Mouse (Mus musculus): ENCODE data around the gene Slc2a6. TPM values are rescaled to one million over a fixed set of nuclear protein-coding genes. Genes with fewer than 3 reads are reported as not detected.

Slc2a6 gene
- polyA plus RNA-seq, 1 experiment from 2014 or later: not detected

- ATAC-seq (ENCODE audit: extremely low read depth, insufficient number of reproducible peaks, low FRiP score, low TSS enrichment): no peak
- Histone ChIP-seq H3K9me3 (no peaks in the 10 kb centered on the region), H3K27ac (replicated peaks) (no peak overlapping the region), H3K4me3 (no peak overlapping the region), H3K27me3 (replicated peaks) (no peaks in the 10 kb centered on the region; the same call in 1 of the 2 replicates), H3K4me2 (no peak overlapping the region), H3K36me3 (no peaks in the 10 kb centered on the region), H3K4me1 (peaks cover 37% of the 10 kb centered on the region), H3K9ac (0 out of 2 replicates have a peak overlapping the region, but pooled peaks have one; percentile 33)
- 50% methylated on average over 12 of the region's 12 CpGs for WGBS
Observed at GRCm38 (mm10) chr2:27058751-27059150, 31.0 kb upstream of the Slc2a6 start.

DNA sequence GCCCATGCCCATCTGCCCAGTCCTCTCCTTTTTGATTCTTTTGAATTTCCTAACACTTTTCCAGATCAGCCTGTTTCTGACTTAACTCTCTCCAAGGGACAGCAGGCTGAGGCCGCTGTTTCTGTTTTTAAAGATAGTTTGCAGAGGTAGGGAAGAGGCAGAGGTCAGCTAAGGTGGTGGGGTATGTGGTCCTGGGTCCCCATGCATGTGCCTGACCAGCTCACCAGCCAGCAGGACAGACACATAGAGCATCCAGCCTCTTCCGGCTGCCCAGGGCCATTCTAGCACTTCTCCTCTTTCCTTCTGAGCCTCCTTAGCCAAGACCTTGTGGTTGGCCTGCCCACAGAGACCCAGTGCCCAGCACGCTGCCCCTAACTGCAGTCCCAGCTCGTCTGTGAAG lies 30.5 kb upstream of the Slc2a6 start:
- Histone ChIP-seq H3K9me3 (no peaks in the 10 kb centered on the region), H3K9ac (0 out of 2 replicates have a peak overlapping the region, but pooled peaks have one; percentile 33), H3K36me3 (no peaks in the 10 kb centered on the region), H3K27me3 (replicated peaks) (no peaks in the 10 kb centered on the region; the same call in 1 of the 2 replicates), H3K4me3 (no peak overlapping the region), H3K4me1 (peaks cover 37% of the 10 kb centered on the region), H3K27ac (replicated peaks) (no peak overlapping the region), H3K4me2 (no peak overlapping the region)
- no peak for ATAC-seq (ENCODE audit: extremely low read depth, insufficient number of reproducible peaks, low FRiP score, low TSS enrichment)
- 57% methylated on average over 4 of the region's 4 CpGs for WGBS

GRCm38 (mm10) chr2:27049408-27049807 lies 21.6 kb upstream of the Slc2a6 start:
- Histone ChIP-seq H3K27me3 (replicated peaks) (0 out of 2 replicates have a peak, but pooled peaks cover 6% of the 10 kb centered on the region), H3K4me1 (no peaks in the 10 kb centered on the region), H3K9ac (no peak overlapping the region), H3K27ac (replicated peaks) (no peak overlapping the region), H3K4me2 (no peak overlapping the region), H3K4me3 (no peak overlapping the region), H3K36me3 (no peaks in the 10 kb centered on the region), H3K9me3 (no peaks in the 10 kb centered on the region)
- 65% methylated on average over 6 of the region's 6 CpGs for WGBS
- ATAC-seq (ENCODE audit: extremely low read depth, insufficient number of reproducible peaks, low FRiP score, low TSS enrichment): no peak

DNA sequence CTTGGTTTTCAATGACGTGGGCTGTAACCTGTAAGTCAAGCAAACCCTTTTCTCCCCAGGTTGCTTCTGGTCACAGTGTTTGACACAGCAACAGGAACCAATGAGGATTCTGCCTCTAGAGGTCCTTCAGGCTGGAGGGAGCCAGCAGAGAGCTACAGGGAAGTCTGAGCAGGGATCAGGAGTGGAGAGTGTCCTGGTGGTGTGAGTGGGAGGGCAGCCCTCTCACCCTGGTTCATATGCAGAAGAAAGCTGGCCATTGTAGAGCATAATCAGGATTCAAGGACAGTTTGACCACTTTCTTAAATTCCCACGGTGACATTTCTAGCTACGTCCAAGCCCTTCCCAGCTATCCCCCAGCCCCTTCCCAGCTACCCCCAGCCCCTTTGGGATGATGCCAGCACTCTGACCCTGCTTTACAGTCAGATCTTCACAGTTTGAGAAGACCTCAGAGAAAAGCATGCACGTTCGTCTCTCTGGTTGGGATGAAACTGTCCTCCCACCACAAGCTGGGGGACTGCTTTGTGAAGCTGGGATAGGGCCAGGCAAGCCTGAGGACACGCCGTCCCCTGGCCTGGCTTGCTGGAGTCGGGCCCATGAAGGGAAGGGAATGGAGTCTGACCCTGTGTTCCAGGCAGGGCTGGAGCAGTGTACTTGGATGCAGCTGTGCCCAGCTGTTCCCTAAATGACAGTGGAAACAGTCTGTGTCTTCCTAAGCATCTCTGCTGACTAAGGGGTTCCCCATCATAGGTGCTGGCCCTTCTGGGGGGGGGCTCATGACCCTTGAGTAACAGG lies 18.4 kb upstream of the Slc2a6 start:
- H3K27me3 ChIP-seq (replicated peaks): peaks cover 18% of the 10 kb centered on the region
- WGBS: 63% methylated on average over 8 of the region's 8 CpGs
- no peak overlapping the region for H3K4me2 ChIP-seq
- H3K4me1 ChIP-seq: peaks cover 9% of the 10 kb centered on the region; the same call in 1 of the 2 replicates
- no peak for ATAC-seq (ENCODE audit: extremely low read depth, insufficient number of reproducible peaks, low FRiP score, low TSS enrichment)
- H3K4me3 ChIP-seq: no peak overlapping the region
- no peak overlapping the region for H3K27ac ChIP-seq (replicated peaks)
- no peak overlapping the region for H3K9ac ChIP-seq
- no peaks in the 10 kb centered on the region for H3K36me3 ChIP-seq
- H3K9me3 ChIP-seq: no peaks in the 10 kb centered on the region

- H3K9ac ChIP-seq: no peak overlapping the region
- no peak overlapping the region for H3K27ac ChIP-seq (replicated peaks)
- peaks cover 10% of the 10 kb centered on the region; the same call in 1 of the 2 replicates for H3K4me1 ChIP-seq
- H3K4me3 ChIP-seq: no peak overlapping the region
- H3K4me2 ChIP-seq: no peak overlapping the region
- H3K9me3 ChIP-seq: no peaks in the 10 kb centered on the region
- WGBS: 73% methylated on average over 3 of the region's 3 CpGs
- ATAC-seq (ENCODE audit: extremely low read depth, insufficient number of reproducible peaks, low FRiP score, low TSS enrichment): no peak
- no peaks in the 10 kb centered on the region for H3K36me3 ChIP-seq
- peaks cover 23% of the 10 kb centered on the region for H3K27me3 ChIP-seq (replicated peaks)
Observed at GRCm38 (mm10) chr2:27044641-27045040, 16.8 kb upstream of the Slc2a6 start.

DNA sequence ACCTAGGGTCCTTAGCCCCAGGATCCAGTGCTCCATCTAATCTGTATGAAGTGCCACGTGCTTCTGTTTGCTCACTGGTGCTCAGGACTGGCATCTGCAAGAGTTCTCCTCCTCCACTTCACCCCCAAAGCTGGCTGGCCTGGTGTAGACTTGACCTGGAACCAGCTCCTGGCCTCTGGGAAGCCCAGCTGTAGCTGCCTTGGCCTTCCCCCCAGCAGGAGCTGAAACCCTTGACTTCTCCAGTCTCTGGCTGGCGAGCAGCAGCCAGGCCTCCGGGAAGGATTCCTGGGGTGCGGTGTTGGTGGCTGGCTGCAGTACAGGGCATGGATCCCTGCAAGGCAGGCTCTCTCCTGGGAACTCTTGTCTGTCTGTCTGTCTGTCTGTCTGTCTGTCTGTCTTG lies 16.4 kb upstream of the Slc2a6 start:
- Histone ChIP-seq H3K4me3 (no peak overlapping the region), H3K9me3 (no peaks in the 10 kb centered on the region), H3K9ac (no peak overlapping the region), H3K4me2 (no peak overlapping the region), H3K4me1 (peaks cover 10% of the 10 kb centered on the region; the same call in 1 of the 2 replicates), H3K36me3 (no peaks in the 10 kb centered on the region), H3K27me3 (replicated peaks) (peaks cover 27% of the 10 kb centered on the region), H3K27ac (replicated peaks) (no peak overlapping the region)
- WGBS: 74% methylated on average over 4 of the region's 4 CpGs
- no peak for ATAC-seq (ENCODE audit: extremely low read depth, insufficient number of reproducible peaks, low FRiP score, low TSS enrichment)

GRCm38 (mm10) chr2:27043461-27043860 lies 15.7 kb upstream of the Slc2a6 start:
- Histone ChIP-seq H3K9ac (no peak overlapping the region), H3K27ac (replicated peaks) (no peak overlapping the region), H3K9me3 (no peaks in the 10 kb centered on the region), H3K27me3 (replicated peaks) (peaks cover 31% of the 10 kb centered on the region), H3K4me3 (no peak overlapping the region), H3K4me2 (no peak overlapping the region), H3K4me1 (peaks cover 10% of the 10 kb centered on the region; the same call in 1 of the 2 replicates), H3K36me3 (no peaks in the 10 kb centered on the region)
- WGBS: 16% methylated on average over 3 of the region's 3 CpGs
- peak; percentile 61; the same call in 1 of the 2 replicates for ATAC-seq (ENCODE audit: extremely low read depth, insufficient number of reproducible peaks, low FRiP score, low TSS enrichment)

- Histone ChIP-seq H3K9ac (no peak overlapping the region), H3K4me2 (no peak overlapping the region), H3K9me3 (no peaks in the 10 kb centered on the region), H3K4me1 (peaks cover 10% of the 10 kb centered on the region; the same call in 1 of the 2 replicates), H3K27me3 (replicated peaks) (peaks cover 39% of the 10 kb centered on the region), H3K4me3 (no peak overlapping the region), H3K27ac (replicated peaks) (no peak overlapping the region), H3K36me3 (no peaks in the 10 kb centered on the region)
- ATAC-seq (ENCODE audit: extremely low read depth, insufficient number of reproducible peaks, low FRiP score, low TSS enrichment): no peak
- 62% methylated on average over 8 of the region's 8 CpGs for WGBS
Observed at GRCm38 (mm10) chr2:27042131-27042844, 14.5 kb upstream of the Slc2a6 start.

- H3K27me3 ChIP-seq (replicated peaks): peaks cover 34% of the 10 kb centered on the region
- H3K4me1 ChIP-seq: peaks cover 10% of the 10 kb centered on the region; the same call in 1 of the 2 replicates
- no peak overlapping the region for H3K4me3 ChIP-seq
- H3K9ac ChIP-seq: no peak overlapping the region
- ATAC-seq (ENCODE audit: extremely low read depth, insufficient number of reproducible peaks, low FRiP score, low TSS enrichment): no peak
- no peaks in the 10 kb centered on the region for H3K9me3 ChIP-seq
- H3K4me2 ChIP-seq: no peak overlapping the region
- WGBS: 5% methylated on average over 1 of the region's 1 CpGs
- H3K36me3 ChIP-seq: no peaks in the 10 kb centered on the region
- no peak overlapping the region for H3K27ac ChIP-seq (replicated peaks)
Observed at GRCm38 (mm10) chr2:27039286-27039685, 11.5 kb upstream of the Slc2a6 start.

DNA sequence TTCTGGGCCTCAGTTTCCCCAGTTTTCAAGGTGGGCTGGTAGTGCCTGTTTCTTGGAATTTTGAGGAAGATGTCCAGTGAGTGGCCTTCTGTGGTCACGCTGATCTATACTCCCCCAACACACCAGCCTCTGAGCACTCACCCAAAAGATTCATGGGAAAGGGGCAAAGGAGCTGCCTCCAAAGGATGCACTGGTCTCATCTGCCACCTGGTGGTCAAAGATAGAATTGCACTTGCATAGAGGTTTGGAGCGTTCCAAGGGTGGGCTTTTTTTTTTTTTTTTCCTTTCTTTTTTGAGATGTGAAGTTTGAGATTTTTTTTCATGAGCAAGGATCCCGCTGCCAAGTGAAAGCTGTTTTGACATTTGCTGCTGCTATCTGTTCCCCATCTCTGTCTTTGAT lies 10.8 kb upstream of the Slc2a6 start:
- Histone ChIP-seq H3K4me2 (no peak overlapping the region), H3K27me3 (replicated peaks) (peaks cover 34% of the 10 kb centered on the region), H3K9me3 (no peaks in the 10 kb centered on the region), H3K4me1 (peaks cover 10% of the 10 kb centered on the region; the same call in 1 of the 2 replicates), H3K27ac (replicated peaks) (no peak overlapping the region), H3K36me3 (no peaks in the 10 kb centered on the region), H3K4me3 (no peak overlapping the region), H3K9ac (no peak overlapping the region)
- WGBS: 5% methylated on average over 3 of the region's 3 CpGs
- no peak for ATAC-seq (ENCODE audit: extremely low read depth, insufficient number of reproducible peaks, low FRiP score, low TSS enrichment)

GRCm38 (mm10) chr2:27037008-27037407 lies 9.2 kb upstream of the Slc2a6 start:
- Histone ChIP-seq H3K27me3 (replicated peaks) (peaks cover 24% of the 10 kb centered on the region), H3K4me3 (no peak overlapping the region), H3K36me3 (no peaks in the 10 kb centered on the region), H3K4me1 (peaks cover 6% of the 10 kb centered on the region; the same call in 1 of the 2 replicates), H3K9me3 (no peaks in the 10 kb centered on the region), H3K9ac (no peak overlapping the region), H3K27ac (replicated peaks) (no peak overlapping the region), H3K4me2 (no peak overlapping the region)
- WGBS: 76% methylated on average over 4 of the region's 4 CpGs
- ATAC-seq (ENCODE audit: extremely low read depth, insufficient number of reproducible peaks, low FRiP score, low TSS enrichment): no peak

Measured in heart, embryonic 13.5 days (tissue).